Mouse (Mus musculus): ENCODE results near the gene Eps15l1. TPM values are rescaled to one million over a fixed set of nuclear protein-coding genes. Genes with fewer than 3 reads are reported as not detected.

Gene Eps15l1
- polyA plus RNA-seq, 1 experiment: 11.9 TPM

GRCm38 (mm10) chr8:72301497-72301896 is 119.8 kb downstream of the Eps15l1 start:
- no peak overlapping the region for H3K4me3 ChIP-seq (ENCODE audit: control insufficient read depth, low read depth, low read length)
- no peaks in the 10 kb centered on the region for H3K4me1 ChIP-seq (ENCODE audit: control insufficient read depth, insufficient read depth, low read length)
- TF ChIP-seq CTCF (IDR thresholded peaks at IDR 0.05; ENCODE audit: control insufficient read depth, insufficient read depth, insufficient replicate concordance, low read depth, low read length): no peak
- no peak for TF ChIP-seq POLR2A (IDR thresholded peaks at IDR 0.05; ENCODE audit: control insufficient read depth, low read depth, low read length)
- no peak overlapping the region for H3K27ac ChIP-seq (ENCODE audit: control insufficient read depth, insufficient read depth, low read depth, low read length)
- H3K27me3 ChIP-seq (ENCODE audit: control insufficient read depth, insufficient read depth, low read length): no peaks in the 10 kb centered on the region
- H3K36me3 ChIP-seq (ENCODE audit: control insufficient read depth, insufficient read depth, low read length): no peaks in the 10 kb centered on the region

GRCm38 (mm10) chr8:72300654-72301400 is 120.4 kb downstream of the Eps15l1 start:
- H3K27me3 ChIP-seq (ENCODE audit: control insufficient read depth, insufficient read depth, low read length): no peaks in the 10 kb centered on the region
- H3K27ac ChIP-seq (ENCODE audit: control insufficient read depth, insufficient read depth, low read depth, low read length): no peak overlapping the region
- H3K36me3 ChIP-seq (ENCODE audit: control insufficient read depth, insufficient read depth, low read length): no peaks in the 10 kb centered on the region
- H3K4me3 ChIP-seq (ENCODE audit: control insufficient read depth, low read depth, low read length): no peak overlapping the region
- H3K4me1 ChIP-seq (ENCODE audit: control insufficient read depth, insufficient read depth, low read length): no peaks in the 10 kb centered on the region
- TF ChIP-seq CTCF (IDR thresholded peaks at IDR 0.05; ENCODE audit: control insufficient read depth, insufficient read depth, insufficient replicate concordance, low read depth, low read length): no peak

GRCm38 (mm10) chr8:72298928-72299327 is 122.3 kb downstream of the Eps15l1 start:
- no peak overlapping the region for H3K4me3 ChIP-seq (ENCODE audit: control insufficient read depth, low read depth, low read length)
- H3K27me3 ChIP-seq (ENCODE audit: control insufficient read depth, insufficient read depth, low read length): no peaks in the 10 kb centered on the region
- TF ChIP-seq CTCF (IDR thresholded peaks at IDR 0.05; ENCODE audit: control insufficient read depth, insufficient read depth, insufficient replicate concordance, low read depth, low read length) (no peak), POLR2A (IDR thresholded peaks at IDR 0.05; ENCODE audit: control insufficient read depth, low read depth, low read length) (no peak)
- H3K36me3 ChIP-seq (ENCODE audit: control insufficient read depth, insufficient read depth, low read length): no peaks in the 10 kb centered on the region
- no peak overlapping the region for H3K27ac ChIP-seq (ENCODE audit: control insufficient read depth, insufficient read depth, low read depth, low read length)
- H3K4me1 ChIP-seq (ENCODE audit: control insufficient read depth, insufficient read depth, low read length): no peaks in the 10 kb centered on the region

- no peak for TF ChIP-seq POLR2A (IDR thresholded peaks at IDR 0.05; ENCODE audit: control insufficient read depth, low read depth, low read length)
- no peak for TF ChIP-seq CTCF (IDR thresholded peaks at IDR 0.05; ENCODE audit: control insufficient read depth, insufficient read depth, insufficient replicate concordance, low read depth, low read length)
These were observed 124.7 kb downstream of the Eps15l1 start for GRCm38 (mm10) chr8:72296561-72296960.

GRCm38 (mm10) chr8:72295679-72296078 is 125.6 kb downstream of the Eps15l1 start:
- H3K4me1 ChIP-seq (ENCODE audit: control insufficient read depth, insufficient read depth, low read length): no peaks in the 10 kb centered on the region
- TF ChIP-seq CTCF (IDR thresholded peaks at IDR 0.05; ENCODE audit: control insufficient read depth, insufficient read depth, insufficient replicate concordance, low read depth, low read length): no peak
- peak; percentile 34; the same call in 1 of the 2 replicates for TF ChIP-seq POLR2A (IDR thresholded peaks at IDR 0.05; ENCODE audit: control insufficient read depth, low read depth, low read length)
- no peaks in the 10 kb centered on the region for H3K36me3 ChIP-seq (ENCODE audit: control insufficient read depth, insufficient read depth, low read length)
- H3K27ac ChIP-seq (ENCODE audit: control insufficient read depth, insufficient read depth, low read depth, low read length): peak overlapping the region; percentile 56
- no peaks in the 10 kb centered on the region for H3K27me3 ChIP-seq (ENCODE audit: control insufficient read depth, insufficient read depth, low read length)
- H3K4me3 ChIP-seq (ENCODE audit: control insufficient read depth, low read depth, low read length): no peak overlapping the region

More at GRCm38 (mm10) chr8:72296561-72296960, 124.7 kb downstream of the Eps15l1 start:
- H3K27ac ChIP-seq (ENCODE audit: control insufficient read depth, insufficient read depth, low read depth, low read length): no peak overlapping the region
- H3K27me3 ChIP-seq (ENCODE audit: control insufficient read depth, insufficient read depth, low read length): no peaks in the 10 kb centered on the region
- no peaks in the 10 kb centered on the region for H3K36me3 ChIP-seq (ENCODE audit: control insufficient read depth, insufficient read depth, low read length)
- no peak overlapping the region for H3K4me3 ChIP-seq (ENCODE audit: control insufficient read depth, low read depth, low read length)
- H3K4me1 ChIP-seq (ENCODE audit: control insufficient read depth, insufficient read depth, low read length): no peaks in the 10 kb centered on the region

GRCm38 (mm10) chr8:72295125-72295524 is 126.1 kb downstream of the Eps15l1 start:
- Histone ChIP-seq H3K36me3 (ENCODE audit: control insufficient read depth, insufficient read depth, low read length) (no peaks in the 10 kb centered on the region), H3K27ac (ENCODE audit: control insufficient read depth, insufficient read depth, low read depth, low read length) (no peak overlapping the region), H3K27me3 (ENCODE audit: control insufficient read depth, insufficient read depth, low read length) (no peaks in the 10 kb centered on the region), H3K4me3 (ENCODE audit: control insufficient read depth, low read depth, low read length) (no peak overlapping the region), H3K4me1 (ENCODE audit: control insufficient read depth, insufficient read depth, low read length) (no peaks in the 10 kb centered on the region)
- TF ChIP-seq CTCF (IDR thresholded peaks at IDR 0.05; ENCODE audit: control insufficient read depth, insufficient read depth, insufficient replicate concordance, low read depth, low read length): no peak
- TF ChIP-seq POLR2A (IDR thresholded peaks at IDR 0.05; ENCODE audit: control insufficient read depth, low read depth, low read length): no peak

- Histone ChIP-seq H3K27me3 (ENCODE audit: control insufficient read depth, insufficient read depth, low read length) (no peaks in the 10 kb centered on the region), H3K36me3 (ENCODE audit: control insufficient read depth, insufficient read depth, low read length) (no peaks in the 10 kb centered on the region), H3K4me1 (ENCODE audit: control insufficient read depth, insufficient read depth, low read length) (no peaks in the 10 kb centered on the region), H3K4me3 (ENCODE audit: control insufficient read depth, low read depth, low read length) (no peak overlapping the region), H3K27ac (ENCODE audit: control insufficient read depth, insufficient read depth, low read depth, low read length) (no peak overlapping the region)
- TF ChIP-seq CTCF (IDR thresholded peaks at IDR 0.05; ENCODE audit: control insufficient read depth, insufficient read depth, insufficient replicate concordance, low read depth, low read length) (no peak), POLR2A (IDR thresholded peaks at IDR 0.05; ENCODE audit: control insufficient read depth, low read depth, low read length) (no peak)
These were observed 128.0 kb downstream of the Eps15l1 start for GRCm38 (mm10) chr8:72293309-72293708.

Measured in testis, adult 2 months (tissue).